Mouse (Mus musculus): ENCODE results near the gene Esr2.

DNA sequence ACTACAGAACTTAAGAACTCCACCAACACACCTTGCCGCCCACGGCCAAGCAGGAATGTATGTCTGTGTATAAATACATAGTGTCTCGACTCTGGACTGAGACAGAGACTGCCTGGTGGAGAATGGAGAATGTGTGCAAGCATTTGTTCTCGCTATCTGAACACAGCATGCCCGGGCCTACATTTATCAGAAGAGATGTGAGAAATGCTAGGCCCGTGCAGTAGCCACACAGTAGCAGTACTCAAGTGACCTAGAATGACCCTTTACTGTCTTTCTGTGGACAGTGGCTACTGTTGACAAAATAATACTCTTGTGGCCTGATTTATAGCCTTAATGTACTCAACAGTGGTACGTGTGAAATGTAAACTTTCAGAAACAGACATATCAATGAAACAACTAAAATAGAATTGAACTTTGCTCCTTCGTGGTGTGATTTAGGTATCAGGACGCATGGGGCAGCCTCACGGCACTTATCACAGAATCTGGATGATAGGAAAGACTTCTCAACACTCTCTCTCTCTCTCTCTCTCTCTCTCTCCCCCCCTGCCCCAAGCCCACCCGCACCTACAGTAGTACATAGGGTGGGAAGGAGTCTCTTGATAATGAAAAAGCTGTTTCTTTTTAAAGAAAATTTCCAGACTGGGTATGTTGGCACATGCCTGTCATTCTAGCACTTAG is 84.1 kb downstream of the Esr2 start:
- TF ChIP-seq POLR2A (IDR thresholded peaks at IDR 0.05; ENCODE audit: extremely low read depth, insufficient read depth, low read length) (no peak), CTCF (IDR thresholded peaks at IDR 0.05; ENCODE audit: low read depth, low read length) (no peak)
